Mouse (Mus musculus) lung, adult 2 months (tissue): Measurements from ENCODE around the gene Mrpl4. TPM values are rescaled to one million over a fixed set of nuclear protein-coding genes. Genes with fewer than 3 reads are reported as not detected.
A peak's percentile ranks its signal among the peaks of the same experiment; 100 is the strongest.
"Not testable (repeated sequence)": the region's sequence is repeated elsewhere in the genome, so short reads cannot be mapped to it uniquely, and the experiment has no call there.

Experiments
- DNase-seq: peaks from one replicate; pipeline ENCODE4 v3.0.0; 2022
- H3K4me1 ChIP-seq: fragments of 200-500 bp; 2 replicates; pipeline ENCODE4 v1.6.1; 2011; ENCODE audit warnings: low read length; ENCODE audit not compliant: control insufficient read depth, insufficient read depth
- H3K4me3 ChIP-seq: fragments of 200-500 bp; replicated peaks from 2 replicates; pipeline ENCODE3; 2011; ENCODE audit warnings: low read depth, mild to moderate bottlenecking, control low read depth, low read length; ENCODE audit errors: extremely low read depth
- CTCF ChIP-seq: fragments of 200-500 bp; IDR thresholded peaks from 2 replicates; pipeline ENCODE4 v1.5.1; 2011; ENCODE audit warnings: mild to moderate bottlenecking, low read length, control low read depth; ENCODE audit not compliant: insufficient read depth
- POLR2A ChIP-seq: fragments of 200-500 bp; IDR thresholded peaks from 2 replicates; pipeline ENCODE4 v1.6.1; 2011; ENCODE audit warnings: low read depth, mild to moderate bottlenecking, control low read depth, low read length, borderline replicate concordance; ENCODE audit errors: extremely low read depth
- WGBS: fragments of 180-500 bp; shearing (Covaris S2); methylation state at CpG from one replicate; pipeline ENCODE4 v1.1.7; 2018; 5-methylcytosine and 5-hydroxymethylcytosine counted together
- polyA plus RNA-seq: library from polyadenylated mRNA; depleted of rRNA; stranded (reverse); fragments of >200 nt; gene quantifications from 2 replicates; pipeline ENCODE4 v1.2.3, GENCODE M21; 2012

The Mrpl4 gene
- polyA plus RNA-seq, 1 experiment: 130 TPM

DNA sequence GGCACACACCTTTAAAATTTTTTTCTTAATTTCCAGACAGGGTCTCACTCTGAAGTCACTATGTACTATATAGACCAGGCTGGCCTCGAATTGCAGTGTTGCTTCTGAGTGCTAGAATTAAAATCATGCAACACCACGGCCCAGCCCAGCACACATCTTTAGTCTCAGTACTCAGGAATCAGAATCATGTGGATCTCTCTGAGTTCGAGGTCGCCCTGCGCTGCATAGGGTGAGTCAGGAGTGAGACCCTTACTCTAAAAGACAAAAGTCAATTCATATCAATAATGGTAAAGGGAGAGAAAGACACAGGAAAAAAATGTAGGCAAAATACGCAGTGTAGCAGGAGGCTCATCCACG is 290 bp upstream of the Mrpl4 start:
- TF ChIP-seq POLR2A: no peak
- TF ChIP-seq CTCF: no peak
- 7% methylated on average over 7 of the region's 7 CpGs for WGBS
- Histone ChIP-seq H3K4me3 (peak overlapping the region; percentile 79), H3K4me1 (no peaks in the 10 kb centered on the region)
- no peak for DNase-seq

DNA sequence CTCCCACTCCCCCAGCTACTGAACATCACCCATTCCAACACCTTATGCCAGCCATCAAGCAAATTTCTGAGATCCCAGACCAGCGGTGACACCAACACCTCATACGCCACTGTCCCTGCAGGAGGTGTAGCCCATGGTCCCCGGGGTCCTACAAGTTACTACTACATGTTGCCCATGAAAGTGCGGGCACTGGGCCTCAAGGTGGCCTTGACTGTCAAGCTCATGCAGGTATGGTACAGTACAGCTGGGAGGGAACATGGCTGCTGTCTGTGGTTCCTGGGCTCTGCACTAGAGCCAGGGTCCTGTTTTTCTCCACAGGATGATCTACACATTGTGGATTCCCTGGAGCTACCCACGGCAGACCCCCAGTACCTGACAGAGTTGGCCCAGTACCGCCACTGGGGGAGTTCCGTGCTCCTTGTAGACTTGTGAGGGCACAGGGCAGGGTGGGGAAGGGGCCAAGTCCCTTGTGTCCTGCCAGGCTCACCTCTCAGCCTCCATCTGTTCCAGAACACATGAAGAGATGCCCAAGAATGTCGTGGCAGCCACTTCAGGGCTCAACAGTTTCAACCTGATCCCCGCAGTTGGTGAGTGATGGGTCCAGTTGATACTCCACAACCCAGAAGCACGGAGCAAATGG is 4.9 kb downstream of the Mrpl4 start:
- H3K4me1 ChIP-seq: peaks cover 12% of the 10 kb centered on the region
- TF ChIP-seq POLR2A: no peak
- no peak for TF ChIP-seq CTCF
- WGBS: 93% methylated on average over 10 of the region's 10 CpGs
- no peak overlapping the region for H3K4me3 ChIP-seq
- no peak for DNase-seq

DNA sequence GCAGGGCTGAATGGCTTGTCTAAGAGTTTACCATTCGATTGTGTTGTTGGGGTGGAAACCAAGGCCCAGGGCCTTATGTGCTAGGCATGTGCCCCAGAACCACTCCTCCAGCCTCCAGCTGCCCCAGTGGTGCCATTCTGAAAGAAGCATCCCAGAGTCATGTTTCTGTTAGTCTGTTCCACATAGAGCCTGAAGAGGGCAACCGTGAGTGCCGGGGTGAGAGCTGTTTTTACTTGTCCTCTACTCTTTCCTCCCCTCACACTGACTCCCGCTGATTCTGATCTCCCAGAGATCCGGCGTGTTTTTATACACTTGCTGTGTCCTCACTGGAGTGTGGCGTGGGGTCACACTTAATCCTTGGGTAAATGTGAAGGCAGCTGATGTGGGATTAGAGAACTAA is 5.5 kb downstream of the Mrpl4 start:
- no peak overlapping the region for H3K4me3 ChIP-seq
- WGBS: 80% methylated on average over 7 of the region's 7 CpGs
- DNase-seq: no peak

DNA sequence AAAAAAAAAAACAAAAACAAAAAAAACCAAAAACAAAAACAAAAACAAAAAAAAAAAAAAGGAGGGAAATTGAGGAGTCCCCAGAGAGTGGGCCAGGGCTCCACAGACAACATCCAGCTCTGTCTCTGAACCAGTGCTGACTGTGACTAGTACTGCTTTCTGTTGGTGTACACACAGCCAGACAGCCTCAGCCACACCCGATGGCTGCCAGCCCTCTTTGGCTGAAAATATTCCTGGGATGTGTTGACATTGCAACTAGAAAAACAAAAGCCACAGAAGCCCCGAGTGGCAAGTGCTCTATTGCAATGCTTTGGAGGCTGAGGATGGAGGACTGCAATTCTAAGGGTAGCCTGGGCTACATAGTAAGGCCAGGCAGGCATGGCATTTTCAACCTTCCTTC is 7.8 kb downstream of the Mrpl4 start:
- DNase-seq: peak; percentile 47
- TF ChIP-seq POLR2A (no peak), CTCF (no peak)
- WGBS: 9% methylated on average over 2 of the region's 2 CpGs
- Histone ChIP-seq H3K4me1 (peaks cover 19% of the 10 kb centered on the region), H3K4me3 (no peak overlapping the region)

More for the DNA sequence above, 5.5 kb downstream of the Mrpl4 start:
- H3K4me1 ChIP-seq: peaks cover 13% of the 10 kb centered on the region
- TF ChIP-seq POLR2A (no peak), CTCF (no peak)

DNA sequence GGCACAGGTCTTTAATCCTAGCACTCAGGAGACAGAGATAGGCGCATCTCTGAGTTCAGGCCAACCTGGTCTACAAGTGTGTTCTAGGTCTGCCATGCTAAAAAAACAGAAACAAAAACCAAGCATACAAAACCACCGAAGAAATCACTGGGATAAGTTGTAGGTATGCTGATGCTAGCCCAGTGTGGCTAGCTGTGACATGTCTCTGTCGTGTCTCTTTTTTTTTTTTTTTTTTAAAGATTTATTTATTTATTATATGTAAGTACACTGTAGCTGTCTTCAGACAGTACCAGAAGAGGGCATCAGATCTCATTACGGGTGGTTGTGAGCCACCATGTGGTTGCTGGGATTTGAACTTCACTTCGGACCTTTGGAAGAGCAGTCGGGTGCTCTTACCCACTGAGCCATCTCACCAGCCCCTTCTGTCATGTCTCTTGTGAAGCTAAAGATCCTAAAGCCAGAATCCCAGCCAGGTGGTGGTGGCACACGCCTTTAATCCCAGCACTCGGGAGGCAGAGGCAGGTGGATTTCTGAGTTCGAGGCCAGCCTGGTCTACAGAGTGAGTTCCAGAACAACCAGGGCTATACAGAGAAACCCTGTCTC is 8.5 kb downstream of the Mrpl4 start:
- WGBS: 59% methylated on average over 9 of the region's 9 CpGs
- peaks cover 19% of the 10 kb centered on the region for H3K4me1 ChIP-seq
- not testable (repeated sequence) for H3K4me3 ChIP-seq, DNase-seq

DNA sequence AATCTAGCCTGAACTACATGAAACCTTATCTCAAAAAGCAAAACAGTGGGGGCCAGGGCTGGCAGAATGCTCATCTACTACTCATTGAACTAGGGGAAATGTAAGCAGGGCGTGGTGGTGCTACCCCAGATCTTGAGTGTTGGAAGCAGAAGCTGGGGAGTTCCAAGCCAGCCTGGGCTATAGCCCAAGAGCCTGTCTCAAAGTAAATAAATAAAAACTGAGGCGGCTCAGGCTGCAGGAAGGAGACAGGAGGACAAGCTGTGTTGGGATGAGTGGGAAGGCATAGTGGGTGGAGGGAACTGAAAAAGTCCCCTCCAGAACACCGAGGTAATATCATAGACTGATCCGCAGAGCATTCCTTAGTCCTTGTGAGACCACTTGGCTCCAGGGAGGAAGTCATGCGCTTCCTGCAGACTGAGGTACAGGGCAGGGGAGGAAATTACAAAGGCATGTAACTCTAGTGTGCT is 9.3 kb downstream of the Mrpl4 start:
- Histone ChIP-seq H3K4me3 (no peak overlapping the region), H3K4me1 (peaks cover 19% of the 10 kb centered on the region)
- TF ChIP-seq POLR2A: no peak
- no peak for TF ChIP-seq CTCF
- 8% methylated on average over 5 of the region's 5 CpGs for WGBS
- DNase-seq: peak; percentile 60

DNA sequence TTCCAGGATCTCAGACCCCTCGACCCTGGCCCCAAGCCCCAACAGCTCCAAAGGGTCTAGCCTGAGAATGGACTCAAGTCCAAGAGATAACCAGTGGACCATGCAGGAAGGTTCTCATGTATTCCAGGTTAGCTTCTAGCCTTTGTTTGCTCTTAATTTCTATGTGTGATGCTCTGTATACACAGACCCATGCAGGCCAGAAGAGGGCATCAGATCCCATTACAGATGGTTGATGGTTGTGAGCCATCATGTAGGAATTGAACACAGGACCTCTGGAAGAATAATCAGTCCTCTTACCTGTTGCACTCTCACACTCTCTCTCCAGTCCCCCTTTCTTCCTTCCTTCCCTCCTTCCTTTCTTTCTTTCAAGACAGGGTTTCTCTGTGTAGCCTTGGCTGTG is 9.8 kb downstream of the Mrpl4 start:
- no peak for DNase-seq
- no peak overlapping the region for H3K4me3 ChIP-seq
- H3K4me1 ChIP-seq: peaks cover 21% of the 10 kb centered on the region
- WGBS: 25% methylated on average over 1 of the region's 1 CpGs
- TF ChIP-seq POLR2A: no peak
- no peak for TF ChIP-seq CTCF

DNA sequence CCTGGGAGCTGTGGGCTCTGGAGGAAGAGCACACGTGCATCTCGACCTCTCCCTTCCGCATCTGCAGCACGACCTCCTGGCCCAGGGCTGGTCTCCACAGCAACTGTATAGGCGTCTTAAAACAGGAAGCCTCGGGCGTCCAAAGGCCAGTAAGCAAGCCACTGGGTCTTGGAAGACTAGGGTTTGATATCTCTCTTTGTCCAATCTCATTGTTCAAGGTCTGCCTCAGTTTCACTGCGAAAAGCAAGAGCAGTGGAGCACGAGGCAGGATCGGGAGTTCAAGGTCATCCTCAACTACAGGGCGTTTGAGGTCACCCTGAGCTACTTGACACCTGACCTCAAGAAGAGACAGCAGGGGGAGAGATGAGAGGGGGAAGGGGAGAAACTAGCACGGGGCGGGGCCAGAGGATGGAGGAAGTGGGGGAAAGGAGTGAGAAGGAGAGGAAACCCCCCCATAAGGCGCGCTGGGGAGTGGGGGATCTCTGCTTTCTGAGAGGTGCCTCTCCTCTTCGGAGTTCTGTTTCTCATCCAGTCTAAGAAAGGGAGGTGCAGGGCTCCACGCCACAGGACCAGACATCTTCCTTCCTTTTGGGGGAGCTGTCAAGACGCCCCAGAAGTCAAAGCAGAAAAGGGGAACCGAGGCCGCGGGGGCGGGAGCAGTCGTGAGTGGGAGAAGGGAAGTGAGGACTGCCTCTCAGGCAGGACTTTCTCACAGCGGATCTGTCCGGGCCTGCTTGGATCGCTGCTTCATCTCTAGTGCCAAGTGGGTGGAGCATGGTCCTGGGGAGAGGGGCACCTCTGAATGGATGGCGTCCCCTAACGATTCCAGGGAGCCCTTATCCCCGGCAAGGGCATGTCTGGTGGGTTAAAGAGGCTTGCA is 12.4 kb downstream of the Mrpl4 start:
- 7% methylated on average over 29 of the region's 29 CpGs for whole genome bisulfite sequencing
- DNase-seq: peak; percentile 78
- peak; percentile 43; the same call in 1 of the 2 replicates for TF ChIP-seq POLR2A
- TF ChIP-seq CTCF: no peak
- H3K4me1 ChIP-seq: peaks cover 30% of the 10 kb centered on the region
- peak overlapping the region; percentile 89 for H3K4me3 ChIP-seq

DNA sequence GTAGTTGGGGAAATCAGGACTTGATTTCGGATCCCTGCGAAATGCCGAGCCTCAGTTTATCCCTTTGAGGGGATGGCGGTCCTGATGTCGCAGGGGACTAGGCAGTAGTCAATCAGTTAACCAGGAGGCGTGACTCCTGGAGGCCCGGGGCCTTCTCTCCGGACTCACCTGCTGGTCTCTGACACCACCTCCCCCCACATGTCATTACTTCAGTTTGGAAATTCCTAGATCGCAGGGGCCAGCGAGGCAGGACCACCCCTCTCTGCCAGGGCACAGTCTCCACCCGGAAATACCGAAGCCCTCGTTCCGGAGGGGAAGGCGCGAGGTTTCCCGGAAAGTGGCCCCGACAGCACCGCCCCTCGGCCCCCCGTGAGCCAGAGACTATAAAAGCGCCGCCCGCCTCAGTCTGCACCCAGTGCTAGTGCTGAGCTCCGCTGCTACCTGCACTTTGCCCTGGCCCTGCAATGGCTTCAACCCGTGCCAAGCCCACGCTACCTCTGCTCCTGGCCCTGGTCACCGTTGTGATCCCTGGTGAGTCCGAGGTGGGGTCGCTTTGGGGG is 13.1 kb downstream of the Mrpl4 start, which contains the start of gene Icam1:
Icam1 (plus strand) TSS at position 415 of the 560 bp plus-strand sequence.
- TF ChIP-seq POLR2A (peak; percentile 100), CTCF (no peak)
- peak within 1 kb of the TSS; percentile 89 for H3K4me3 ChIP-seq
- peak; percentile 92 for DNase-seq
- H3K4me1 ChIP-seq: peaks cover 27% of the 10 kb centered on the region
- WGBS: under 1% methylated on average over 30 of the region's 30 CpGs
